Mouse (Mus musculus): Measurements from ENCODE around the gene Kank2.

Gene Kank2

GRCm38 (mm10) chr9:21798345-21799009, at the start of gene Kank2:
Gene Kank2, minus strand, starts transcription at chr9:21798744.
- DNase-seq (ENCODE audit: low read depth), result peak; percentile 82

DNA sequence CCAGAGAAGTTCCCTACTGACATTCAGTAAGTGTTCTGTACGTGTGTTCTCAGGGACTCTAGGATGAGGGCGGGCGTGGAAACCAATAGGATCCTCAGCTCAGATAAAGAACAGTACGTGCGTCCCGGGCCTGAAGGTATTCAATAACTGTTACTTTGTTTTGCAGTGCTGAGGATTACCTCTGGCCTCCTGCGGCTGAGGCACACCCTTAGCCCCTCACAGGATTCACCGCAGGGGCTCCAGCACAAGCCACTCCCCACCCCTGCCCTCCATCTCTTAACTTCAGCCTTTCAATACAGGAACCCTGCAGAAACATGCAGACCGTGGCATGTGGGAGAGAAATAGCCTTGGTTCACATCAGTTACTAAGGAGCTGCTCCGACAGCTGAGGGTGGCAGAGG, 49.4 kb upstream of the Kank2 start:
- no peak for DNase-seq (ENCODE audit: low read depth)

DNA sequence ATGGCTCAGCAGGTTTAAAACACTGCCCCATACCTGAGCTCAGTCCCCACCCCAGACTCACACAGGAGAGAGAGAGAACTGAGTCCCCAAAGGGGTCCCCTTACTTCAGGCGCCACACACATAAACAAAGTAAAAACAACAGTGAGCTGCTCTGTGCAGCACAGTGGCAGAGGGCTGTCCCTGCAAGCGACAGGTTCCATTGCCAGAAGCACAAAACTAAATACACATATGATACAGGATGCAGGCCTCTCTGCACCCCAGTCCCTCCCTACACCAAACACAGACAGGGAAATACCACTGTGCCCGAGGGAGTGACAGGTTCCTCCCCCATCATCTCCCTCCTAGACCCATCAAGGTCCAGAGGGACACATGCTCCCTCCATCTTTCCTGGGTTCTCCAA, 48.9 kb upstream of the Kank2 start:
- no peak for DNase-seq (ENCODE audit: low read depth)

DNA sequence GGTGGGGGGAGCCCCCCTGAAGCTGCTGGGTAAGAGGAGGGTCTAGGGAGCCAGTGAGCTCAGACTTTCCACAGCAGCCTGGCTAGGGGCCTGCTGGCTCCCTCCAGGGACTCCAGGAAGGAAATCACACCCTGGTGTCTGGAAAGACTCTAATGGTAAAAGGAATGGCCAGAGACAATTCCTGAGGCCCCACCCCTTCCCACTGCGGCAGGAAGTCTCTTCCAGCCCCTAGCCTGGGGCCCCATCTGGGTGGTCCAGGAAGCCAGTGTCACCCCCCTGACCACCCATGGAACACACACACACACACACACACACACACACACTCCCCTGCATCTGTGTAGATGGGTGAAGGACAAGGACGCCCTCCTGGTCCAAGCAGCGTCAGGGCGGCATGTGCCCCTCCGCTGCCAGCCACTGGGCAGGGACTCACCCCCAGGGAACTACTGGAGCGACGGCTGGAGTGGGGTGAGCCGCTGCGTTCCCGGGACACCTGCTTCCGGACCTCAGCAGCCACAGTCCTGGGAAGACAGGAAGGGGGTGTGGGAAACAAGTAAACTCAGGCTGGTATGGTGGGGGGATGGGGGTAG, 48.3 kb upstream of the Kank2 start:
- DNase-seq (ENCODE audit: low read depth), result no peak

- no peak for DNase-seq (ENCODE audit: low read depth)
Measured at GRCm38 (mm10) chr9:21845381-21846080, 47.0 kb upstream of the Kank2 start.

DNA sequence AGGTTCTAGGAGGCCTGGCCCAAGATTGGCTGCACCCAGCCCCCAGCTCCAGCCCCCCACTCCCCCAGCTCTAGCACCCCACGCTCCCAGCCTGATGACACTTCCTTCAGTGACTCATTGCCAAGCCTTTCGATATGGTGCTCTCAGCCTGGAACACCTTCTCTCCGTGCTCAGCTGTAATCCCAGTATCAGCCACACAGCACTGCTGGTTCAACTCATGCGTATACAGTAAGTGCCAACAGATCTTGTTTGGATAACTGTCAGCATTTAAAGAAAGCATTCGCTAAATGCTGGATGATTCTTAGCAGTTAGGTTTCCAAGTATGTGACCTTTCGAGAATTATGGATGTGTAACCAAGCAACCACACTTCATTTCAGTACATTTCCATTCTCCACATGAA, 44.5 kb upstream of the Kank2 start:
- no peak for DNase-seq (ENCODE audit: low read depth)

- DNase-seq (ENCODE audit: low read depth), result no peak
Measured at GRCm38 (mm10) chr9:21842391-21842790, 43.8 kb upstream of the Kank2 start.

GRCm38 (mm10) chr9:21841340-21841739, 42.8 kb upstream of the Kank2 start:
- no peak for DNase-seq (ENCODE audit: low read depth)

- peak; percentile 57 for DNase-seq (ENCODE audit: low read depth)
Measured at GRCm38 (mm10) chr9:21840115-21840787, 41.7 kb upstream of the Kank2 start.

DNA sequence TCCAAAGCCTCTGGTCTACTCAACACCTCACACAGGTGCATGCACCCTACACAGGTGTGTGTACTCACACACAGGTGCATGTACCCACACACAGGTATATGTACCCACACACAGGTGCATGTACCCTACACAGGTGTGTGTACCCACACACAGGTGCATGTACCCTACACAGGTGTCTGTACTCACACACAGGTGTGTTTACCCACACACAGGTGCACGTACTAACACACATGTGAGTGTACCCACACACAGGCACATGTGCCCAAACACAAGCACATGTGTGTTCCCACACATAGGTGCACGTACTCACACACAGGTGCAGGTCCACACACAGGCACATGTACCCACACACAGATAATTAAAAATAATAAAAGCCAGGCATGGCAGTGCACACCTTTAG, 39.1 kb upstream of the Kank2 start:
- DNase-seq (ENCODE audit: low read depth), result no peak

- peak; percentile 73 for DNase-seq (ENCODE audit: low read depth)
Measured at GRCm38 (mm10) chr9:21835258-21835912, 36.8 kb upstream of the Kank2 start, which contains the start of gene Angptl8. Gene Angptl8, plus strand, starts transcription at chr9:21835510.

DNA sequence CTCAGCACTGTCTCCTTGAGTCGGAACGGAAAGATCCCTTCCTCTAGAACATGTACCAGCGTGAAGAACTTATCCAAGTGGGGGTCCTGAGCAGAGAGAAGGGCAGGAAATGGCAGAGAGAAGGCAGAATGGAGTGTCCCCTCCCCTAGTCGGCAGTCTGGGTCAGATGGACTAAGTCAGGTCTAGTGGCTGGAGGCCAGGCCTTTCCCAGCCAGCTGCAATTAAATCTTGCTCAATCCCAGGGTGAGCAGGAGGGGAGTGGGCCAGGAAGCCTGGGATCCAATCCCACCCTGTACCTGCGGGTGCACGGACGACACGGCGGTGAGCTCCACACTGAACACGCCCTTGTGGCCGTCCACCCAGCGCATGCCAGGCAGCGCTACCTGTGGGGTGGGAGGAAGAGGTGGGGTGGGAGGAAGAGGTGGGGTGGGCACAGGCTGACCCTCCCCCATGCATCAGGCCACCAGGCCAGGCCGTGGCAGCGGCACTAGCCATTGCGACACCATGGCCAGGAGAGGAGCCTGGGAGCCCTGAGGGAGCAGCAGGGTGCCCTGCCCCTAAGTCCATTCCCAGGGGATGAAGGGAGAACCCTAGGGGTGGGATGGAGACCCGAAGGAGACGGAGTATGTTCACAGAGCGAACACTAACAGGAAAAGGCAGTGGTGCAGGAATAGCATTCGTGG, 33.2 kb upstream of the Kank2 start:
- DNase-seq (ENCODE audit: low read depth), result no peak

GRCm38 (mm10) chr9:21830936-21831335, 32.4 kb upstream of the Kank2 start:
- no peak for DNase-seq (ENCODE audit: low read depth)

DNA sequence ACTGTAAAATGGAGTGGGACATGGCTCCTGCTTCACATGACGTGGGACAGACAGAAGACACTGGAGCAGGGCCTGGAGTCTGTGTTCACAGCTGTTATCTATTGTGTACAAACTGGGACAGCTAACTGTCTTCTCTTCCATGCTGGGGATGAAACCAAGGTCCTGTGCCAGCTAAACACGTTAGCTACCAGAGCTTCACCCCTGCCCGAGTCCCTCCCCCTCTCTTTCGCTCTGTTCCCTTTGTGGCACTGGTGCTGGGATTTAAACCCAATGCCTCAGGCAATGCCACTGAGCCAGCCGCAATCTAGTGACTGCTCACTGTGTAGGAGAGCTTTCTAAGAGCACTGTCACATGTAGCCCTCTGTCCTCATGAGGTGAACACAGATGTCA, 31.9 kb upstream of the Kank2 start:
- DNase-seq (ENCODE audit: low read depth), result no peak

GRCm38 (mm10) chr9:21829834-21830460, 31.4 kb upstream of the Kank2 start:
- DNase-seq (ENCODE audit: low read depth), result no peak

DNA sequence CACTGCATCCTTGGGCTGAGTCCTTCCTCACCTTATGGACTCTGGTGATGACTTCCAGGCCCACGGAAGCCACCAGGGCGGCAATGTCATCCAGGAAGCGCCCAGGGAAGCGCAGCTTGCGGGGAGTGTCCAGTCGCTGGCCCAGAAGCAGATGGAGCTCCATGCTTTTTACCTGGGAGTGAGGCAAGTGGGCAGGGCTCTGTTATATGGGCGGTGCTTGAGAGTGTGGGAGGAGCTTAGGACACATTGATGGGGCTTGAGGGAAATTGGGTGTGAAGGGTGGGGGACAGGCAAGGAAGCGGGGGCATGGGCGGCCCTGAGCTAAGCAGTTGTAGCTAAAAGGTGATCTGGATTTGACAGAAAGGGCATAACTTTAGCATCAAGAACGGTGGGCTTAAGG, 25.8 kb upstream of the Kank2 start:
- DNase-seq (ENCODE audit: low read depth), result no peak

DNA sequence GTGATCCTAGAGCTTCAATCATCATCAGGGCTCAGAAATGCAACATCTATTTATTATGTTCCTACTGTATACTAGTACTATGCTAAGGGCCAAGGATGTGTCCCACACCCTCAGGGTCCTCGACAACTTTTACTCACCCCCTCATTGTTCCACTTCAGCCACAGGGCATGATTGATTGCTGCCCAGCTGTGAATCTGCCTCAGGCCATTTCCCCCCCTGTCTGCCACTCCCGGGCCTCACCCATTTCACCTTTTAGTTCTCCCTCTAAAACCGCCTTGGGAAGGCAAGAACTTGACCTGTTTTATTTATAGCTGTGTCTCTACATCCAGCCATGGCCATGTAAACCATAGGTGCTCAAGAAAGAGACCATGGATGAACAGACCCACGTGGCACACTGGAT, 25.4 kb upstream of the Kank2 start:
- DNase-seq (ENCODE audit: low read depth), result no peak

- no peak for DNase-seq (ENCODE audit: low read depth)
Measured at GRCm38 (mm10) chr9:21822686-21823085, 24.1 kb upstream of the Kank2 start.

DNA sequence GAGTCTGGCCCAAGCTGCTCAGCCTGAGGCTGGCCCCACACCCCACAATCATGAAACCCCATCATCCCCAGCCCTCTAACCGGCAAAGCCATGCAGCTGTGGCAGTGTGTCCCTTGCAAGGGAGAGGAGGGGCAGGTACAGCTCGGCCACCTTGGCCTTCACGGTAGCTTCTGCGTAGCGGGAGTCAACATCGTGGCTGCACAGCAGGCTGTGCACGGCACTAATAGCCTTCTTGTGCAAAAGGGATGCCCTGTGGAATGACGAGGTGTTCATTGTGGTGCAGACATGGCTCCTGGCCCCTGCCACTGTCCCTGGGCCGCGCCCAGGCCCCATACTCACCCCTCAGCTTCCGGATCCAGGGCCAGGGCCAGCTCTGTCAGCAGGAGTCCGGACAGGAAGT, 21.6 kb upstream of the Kank2 start:
- DNase-seq (ENCODE audit: low read depth), result no peak

GRCm38 (mm10) chr9:21819181-21819729, 20.7 kb upstream of the Kank2 start:
- DNase-seq (ENCODE audit: low read depth), result no peak

DNA sequence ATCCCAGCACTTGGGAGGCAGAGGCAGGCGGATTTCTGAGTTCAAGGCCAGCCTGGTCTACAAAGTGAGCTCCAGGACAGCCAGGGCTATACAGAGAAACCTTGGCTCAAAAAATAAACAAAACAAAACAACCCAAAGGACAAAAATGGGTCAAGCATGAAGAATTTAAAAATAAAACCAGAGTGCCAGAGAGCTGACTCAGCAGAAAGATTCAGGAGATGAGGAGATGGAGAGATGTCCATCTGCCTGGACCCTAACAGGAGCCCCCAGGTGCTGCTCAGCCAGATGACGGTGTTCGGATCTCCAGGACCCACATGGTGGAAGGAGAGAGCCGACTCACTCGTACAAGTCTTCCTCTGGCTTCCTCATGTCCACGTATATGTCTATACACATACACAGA, 20.0 kb upstream of the Kank2 start:
- no peak for DNase-seq (ENCODE audit: low read depth)

Data from 416B (cell line).